Mouse (Mus musculus): ENCODE data around the gene Aff1. TPM values are rescaled to one million over a fixed set of nuclear protein-coding genes. Genes with fewer than 3 reads are reported as not detected.

The Aff1 gene
- polyA plus RNA-seq, 1 experiment, result 23.3 TPM

DNA sequence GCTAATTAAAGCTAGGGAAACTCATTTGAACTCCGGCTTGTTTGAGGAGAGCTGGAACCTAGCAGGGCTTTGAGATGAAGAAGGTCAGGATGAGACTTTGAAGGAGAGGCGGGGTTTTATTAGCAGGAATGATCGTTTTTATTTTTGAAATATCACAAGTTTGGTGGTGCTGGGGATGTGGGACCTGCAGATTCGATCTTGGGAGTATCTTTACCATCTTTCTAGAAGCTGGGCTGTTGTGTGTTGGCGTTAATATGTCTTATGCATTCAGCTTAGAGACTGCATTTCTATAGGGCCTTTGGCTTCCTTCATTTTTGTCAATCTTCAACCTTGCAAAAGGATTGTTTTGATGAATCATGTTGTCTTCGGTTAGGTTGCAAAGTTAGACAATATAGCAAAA lies 1.9 kb downstream of the Aff1 start:
- Histone ChIP-seq H3K4me3 (ENCODE audit: low read depth, low read length) (no peak overlapping the region), H3K4me1 (ENCODE audit: control insufficient read depth, insufficient read depth, low read length) (no peaks in the 10 kb centered on the region), H3K36me3 (ENCODE audit: control insufficient read depth, insufficient read depth, low read length, poor library complexity, severe bottlenecking) (no peaks in the 10 kb centered on the region), H3K27ac (ENCODE audit: insufficient read depth, low read length) (no peak overlapping the region), H3K27me3 (ENCODE audit: control insufficient read depth, insufficient read depth, low read length, poor library complexity, severe bottlenecking) (no peaks in the 10 kb centered on the region), H3K9me3 (replicated peaks; ENCODE audit: control insufficient read depth, insufficient read depth, low read length, poor library complexity, severe bottlenecking) (no peaks in the 10 kb centered on the region), H3K9ac (ENCODE audit: low read depth, poor library complexity, severe bottlenecking) (peak overlapping the region; percentile 18; the same call in 1 of the 2 replicates)
- TF ChIP-seq POLR2A (IDR thresholded peaks at IDR 0.05; ENCODE audit: insufficient read depth, low read length) (no peak), EP300 (IDR thresholded peaks at IDR 0.05; ENCODE audit: insufficient read depth, low read depth, low read length) (no peak), CTCF (IDR thresholded peaks at IDR 0.05; ENCODE audit: low read depth, low read length) (no peak)

DNA sequence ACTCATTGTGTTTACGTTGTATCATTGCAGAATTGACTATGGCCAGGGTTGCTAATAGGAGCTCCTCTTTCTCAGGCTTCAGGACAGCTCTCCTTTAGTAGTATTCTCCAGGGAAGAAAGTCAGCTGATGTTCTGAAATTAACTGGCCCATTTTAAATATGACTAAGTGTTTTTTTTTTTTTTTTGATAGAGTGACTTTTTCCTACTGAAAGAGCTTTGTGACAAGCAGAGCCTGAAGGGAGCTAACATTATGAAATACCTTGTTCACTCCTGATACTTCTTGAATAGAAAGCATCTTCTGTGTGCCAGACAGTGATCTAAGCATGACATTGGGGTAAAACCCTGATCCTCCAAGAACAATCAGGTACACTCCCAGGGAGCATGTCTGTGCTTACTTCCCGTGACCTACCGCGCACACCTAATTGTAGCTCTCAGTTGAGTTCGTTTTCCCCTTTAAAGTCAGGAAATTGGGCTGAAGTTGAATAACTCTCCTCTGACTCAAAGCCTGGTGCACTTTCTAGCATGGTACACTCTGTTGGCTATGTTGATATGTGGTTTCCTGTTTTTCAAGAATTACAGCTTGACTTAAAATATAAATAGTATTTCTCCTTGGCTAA lies 5.8 kb downstream of the Aff1 start:
- no peaks in the 10 kb centered on the region for H3K9me3 ChIP-seq (replicated peaks; ENCODE audit: control insufficient read depth, insufficient read depth, low read length, poor library complexity, severe bottlenecking)
- TF ChIP-seq EP300 (IDR thresholded peaks at IDR 0.05; ENCODE audit: insufficient read depth, low read depth, low read length), result no peak
- TF ChIP-seq CTCF (IDR thresholded peaks at IDR 0.05; ENCODE audit: low read depth, low read length), result no peak
- TF ChIP-seq POLR2A (IDR thresholded peaks at IDR 0.05; ENCODE audit: insufficient read depth, low read length), result no peak
- H3K4me1 ChIP-seq (ENCODE audit: control insufficient read depth, insufficient read depth, low read length), result no peaks in the 10 kb centered on the region
- no peak overlapping the region for H3K4me3 ChIP-seq (ENCODE audit: low read depth, low read length)
- H3K9ac ChIP-seq (ENCODE audit: low read depth, poor library complexity, severe bottlenecking), result no peak overlapping the region
- H3K36me3 ChIP-seq (ENCODE audit: control insufficient read depth, insufficient read depth, low read length, poor library complexity, severe bottlenecking), result no peaks in the 10 kb centered on the region
- H3K27me3 ChIP-seq (ENCODE audit: control insufficient read depth, insufficient read depth, low read length, poor library complexity, severe bottlenecking), result no peaks in the 10 kb centered on the region
- H3K27ac ChIP-seq (ENCODE audit: insufficient read depth, low read length), result no peak overlapping the region

DNA sequence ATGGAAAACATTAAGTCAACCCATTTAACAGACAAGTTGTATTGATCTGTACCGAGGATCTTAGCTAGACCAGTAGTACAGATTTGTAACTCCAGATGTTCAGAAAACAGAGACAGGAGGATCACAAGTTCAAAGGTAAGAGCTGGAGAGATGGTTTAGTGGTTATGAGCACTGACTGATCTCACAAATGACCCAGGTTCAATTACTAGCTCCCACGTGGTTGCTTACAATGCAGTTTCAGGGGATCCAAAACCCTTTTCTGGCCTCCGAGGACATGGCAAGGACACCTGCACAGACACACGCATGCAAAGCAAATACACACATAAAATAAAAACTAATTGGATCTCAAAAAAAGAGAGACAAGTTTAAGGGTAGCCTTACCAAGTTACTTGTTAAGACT lies 6.4 kb downstream of the Aff1 start:
- no peak for TF ChIP-seq CTCF (IDR thresholded peaks at IDR 0.05; ENCODE audit: low read depth, low read length)
- no peak for TF ChIP-seq POLR2A (IDR thresholded peaks at IDR 0.05; ENCODE audit: insufficient read depth, low read length)
- TF ChIP-seq EP300 (IDR thresholded peaks at IDR 0.05; ENCODE audit: insufficient read depth, low read depth, low read length), result no peak
- Histone ChIP-seq H3K4me1 (ENCODE audit: control insufficient read depth, insufficient read depth, low read length) (no peaks in the 10 kb centered on the region), H3K4me3 (ENCODE audit: low read depth, low read length) (no peak overlapping the region), H3K9me3 (replicated peaks; ENCODE audit: control insufficient read depth, insufficient read depth, low read length, poor library complexity, severe bottlenecking) (no peaks in the 10 kb centered on the region), H3K36me3 (ENCODE audit: control insufficient read depth, insufficient read depth, low read length, poor library complexity, severe bottlenecking) (no peaks in the 10 kb centered on the region), H3K27me3 (ENCODE audit: control insufficient read depth, insufficient read depth, low read length, poor library complexity, severe bottlenecking) (no peaks in the 10 kb centered on the region), H3K27ac (ENCODE audit: insufficient read depth, low read length) (no peak overlapping the region), H3K9ac (ENCODE audit: low read depth, poor library complexity, severe bottlenecking) (no peak overlapping the region)

DNA sequence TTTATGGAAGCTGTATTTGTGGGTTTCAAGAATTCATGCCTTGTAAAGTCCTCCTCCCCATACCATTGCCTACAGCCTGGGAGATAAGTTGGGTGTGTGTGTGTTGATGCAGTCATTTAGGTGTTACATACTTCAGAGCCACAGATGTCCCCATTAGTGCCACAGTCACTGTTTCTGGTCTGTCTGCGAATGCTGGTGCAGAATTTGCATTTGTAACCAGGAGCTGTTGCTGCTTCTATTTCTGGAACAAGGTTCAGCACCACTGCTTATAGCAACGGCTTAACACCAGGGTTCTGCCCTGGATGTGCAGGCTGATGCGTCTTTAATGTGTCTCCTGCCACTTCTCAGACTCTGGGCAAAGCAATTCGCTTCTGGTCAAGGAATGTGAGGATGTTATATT lies 7.4 kb downstream of the Aff1 start:
- H3K27me3 ChIP-seq (ENCODE audit: control insufficient read depth, insufficient read depth, low read length, poor library complexity, severe bottlenecking), result no peaks in the 10 kb centered on the region
- no peak overlapping the region for H3K27ac ChIP-seq (ENCODE audit: insufficient read depth, low read length)
- no peak for TF ChIP-seq POLR2A (IDR thresholded peaks at IDR 0.05; ENCODE audit: insufficient read depth, low read length)
- H3K4me1 ChIP-seq (ENCODE audit: control insufficient read depth, insufficient read depth, low read length), result no peaks in the 10 kb centered on the region
- H3K4me3 ChIP-seq (ENCODE audit: low read depth, low read length), result no peak overlapping the region
- H3K9me3 ChIP-seq (replicated peaks; ENCODE audit: control insufficient read depth, insufficient read depth, low read length, poor library complexity, severe bottlenecking), result no peaks in the 10 kb centered on the region
- H3K36me3 ChIP-seq (ENCODE audit: control insufficient read depth, insufficient read depth, low read length, poor library complexity, severe bottlenecking), result no peaks in the 10 kb centered on the region
- H3K9ac ChIP-seq (ENCODE audit: low read depth, poor library complexity, severe bottlenecking), result no peak overlapping the region

DNA sequence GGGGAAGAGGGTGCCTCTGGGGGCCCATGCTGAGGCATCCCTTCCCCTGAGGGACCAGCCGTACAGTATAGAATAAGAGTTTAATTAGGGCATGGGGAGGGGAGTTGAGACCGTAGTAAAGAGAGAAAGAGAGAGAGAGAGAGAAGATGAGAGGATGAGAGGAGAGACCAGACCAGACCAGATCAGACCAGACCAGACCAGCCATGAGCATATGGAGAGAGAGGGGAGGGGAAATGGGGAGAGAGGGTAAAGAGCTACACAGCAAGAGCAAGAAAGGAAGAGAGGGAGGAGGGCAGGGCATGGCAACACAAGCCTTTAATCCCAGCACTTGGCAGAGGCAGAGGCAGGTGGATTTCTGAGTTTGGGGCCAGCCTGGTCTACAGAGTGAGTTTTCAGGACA lies 8.5 kb downstream of the Aff1 start:
- Histone ChIP-seq H3K27me3 (ENCODE audit: control insufficient read depth, insufficient read depth, low read length, poor library complexity, severe bottlenecking) (no peaks in the 10 kb centered on the region), H3K4me3 (ENCODE audit: low read depth, low read length) (no peak overlapping the region), H3K9ac (ENCODE audit: low read depth, poor library complexity, severe bottlenecking) (no peak overlapping the region), H3K36me3 (ENCODE audit: control insufficient read depth, insufficient read depth, low read length, poor library complexity, severe bottlenecking) (no peaks in the 10 kb centered on the region), H3K4me1 (ENCODE audit: control insufficient read depth, insufficient read depth, low read length) (peaks cover 3% of the 10 kb centered on the region), H3K9me3 (replicated peaks; ENCODE audit: control insufficient read depth, insufficient read depth, low read length, poor library complexity, severe bottlenecking) (no peaks in the 10 kb centered on the region), H3K27ac (ENCODE audit: insufficient read depth, low read length) (no peak overlapping the region)
- TF ChIP-seq CTCF (IDR thresholded peaks at IDR 0.05; ENCODE audit: low read depth, low read length) (no peak), EP300 (IDR thresholded peaks at IDR 0.05; ENCODE audit: insufficient read depth, low read depth, low read length) (no peak), POLR2A (IDR thresholded peaks at IDR 0.05; ENCODE audit: insufficient read depth, low read length) (no peak)

DNA sequence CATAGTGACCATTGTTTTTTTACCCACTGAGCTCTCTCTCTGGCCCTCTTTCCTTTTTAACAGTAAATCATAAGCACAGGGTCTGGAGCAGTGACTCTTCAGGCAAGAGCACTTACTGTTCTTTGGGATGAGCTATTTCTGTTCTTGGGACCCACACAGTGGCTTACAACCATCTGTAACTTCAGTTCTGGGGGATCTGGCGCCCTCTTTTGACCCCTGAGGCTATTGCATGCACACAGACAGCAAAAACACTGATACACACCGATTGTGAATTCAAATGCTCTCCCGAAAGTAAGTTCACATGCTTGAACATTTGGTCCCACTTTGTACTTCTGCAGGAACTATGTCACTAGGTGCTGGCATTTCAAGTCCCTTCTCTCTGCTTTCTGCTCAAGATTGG lies 9.3 kb downstream of the Aff1 start:
- TF ChIP-seq POLR2A (IDR thresholded peaks at IDR 0.05; ENCODE audit: insufficient read depth, low read length) (no peak), EP300 (IDR thresholded peaks at IDR 0.05; ENCODE audit: insufficient read depth, low read depth, low read length) (no peak), CTCF (IDR thresholded peaks at IDR 0.05; ENCODE audit: low read depth, low read length) (peak; percentile 33)
- no peaks in the 10 kb centered on the region for H3K36me3 ChIP-seq (ENCODE audit: control insufficient read depth, insufficient read depth, low read length, poor library complexity, severe bottlenecking)
- H3K4me1 ChIP-seq (ENCODE audit: control insufficient read depth, insufficient read depth, low read length), result peaks cover 3% of the 10 kb centered on the region
- 0 out of 2 replicates have a peak, but pooled peaks cover 2% of the 10 kb centered on the region for H3K9me3 ChIP-seq (replicated peaks; ENCODE audit: control insufficient read depth, insufficient read depth, low read length, poor library complexity, severe bottlenecking)
- no peak overlapping the region for H3K4me3 ChIP-seq (ENCODE audit: low read depth, low read length)
- H3K27ac ChIP-seq (ENCODE audit: insufficient read depth, low read length), result no peak overlapping the region
- no peak overlapping the region for H3K9ac ChIP-seq (ENCODE audit: low read depth, poor library complexity, severe bottlenecking)
- no peaks in the 10 kb centered on the region for H3K27me3 ChIP-seq (ENCODE audit: control insufficient read depth, insufficient read depth, low read length, poor library complexity, severe bottlenecking)
